Mouse (Mus musculus) heart, embryonic 14.5 days (tissue): ENCODE results near the gene Tbl1x. TPM values are rescaled to one million over a fixed set of nuclear protein-coding genes. Genes with fewer than 3 reads are reported as not detected.

Experiments
- ATAC-seq: fragments of 200-750 bp; cut with Nextera tagmentation; 2 replicates; pipeline ENCODE4 v1.8.0; 2017; ENCODE audit warnings: low read depth, moderate TSS enrichment; ENCODE audit not compliant: insufficient number of reproducible peaks, insufficient read depth, low FRiP score
- H3K27ac ChIP-seq, 2 experiments: fragments of 200-500 bp in 1 of 2; fragments of 300-500 bp in 1 of 2; sonication (generic) in 1 of 2; replicated peaks in 1 of 2; 2 replicates each; pipeline ENCODE4 v1.5.1; 2012 to 2014; ENCODE audit warnings: low read depth in 2 of 2, low read length in 2 of 2, control low read depth in 1 of 2, mild to moderate bottlenecking in 1 of 2, mixed read lengths in 1 of 2; ENCODE audit not compliant: control insufficient read depth in 1 of 2, insufficient read depth in 1 of 2
- H3K27me3 ChIP-seq: fragments of 300-500 bp; sonication (generic); 2 replicates; pipeline ENCODE4 v1.6.1; 2014; ENCODE audit warnings: mild to moderate bottlenecking, low read length, control low read depth; ENCODE audit not compliant: control insufficient read depth, insufficient read depth
- H3K36me3 ChIP-seq: fragments of 300-500 bp; sonication (generic); 2 replicates; pipeline ENCODE4 v1.6.1; 2014; ENCODE audit warnings: mild to moderate bottlenecking, control low read depth, low read length, mixed read lengths; ENCODE audit not compliant: control insufficient read depth, insufficient read depth
- H3K4me1 ChIP-seq, 2 experiments: fragments of 200-500 bp in 1 of 2; fragments of 300-500 bp in 1 of 2; sonication (generic) in 1 of 2; 2 replicates each; pipeline ENCODE4 v1.6.1; 2012 to 2014; ENCODE audit warnings: low read length in 2 of 2, control low read depth in 1 of 2, mixed read lengths in 1 of 2; ENCODE audit not compliant: control insufficient read depth in 2 of 2, insufficient read depth in 2 of 2
- H3K4me2 ChIP-seq: fragments of 300-500 bp; sonication (generic); 2 replicates; pipeline ENCODE4 v1.6.1; 2014; ENCODE audit warnings: mild to moderate bottlenecking, low read length
- H3K4me3 ChIP-seq, 2 experiments: fragments of 200-500 bp in 1 of 2; fragments of 300-500 bp in 1 of 2; sonication (generic) in 1 of 2; 2 replicates each; pipeline ENCODE4 v1.5.1; 2012 to 2014; ENCODE audit warnings: low read length in 2 of 2, mild to moderate bottlenecking in 2 of 2, control low read depth in 1 of 2, low read depth in 1 of 2, moderate library complexity in 1 of 2; ENCODE audit not compliant: control insufficient read depth in 1 of 2, insufficient read depth in 1 of 2
- H3K9ac ChIP-seq: fragments of 300-500 bp; sonication (generic); 2 replicates; pipeline ENCODE4 v1.6.1; 2014; ENCODE audit warnings: mild to moderate bottlenecking, low read length
- H3K9me3 ChIP-seq: fragments of 300-500 bp; sonication (generic); 2 replicates; pipeline ENCODE4 v1.6.1; 2016; ENCODE audit warnings: low read length, control low read depth; ENCODE audit not compliant: control insufficient read depth
- WGBS: fragments of 180-500 bp; shearing (Covaris S2); extraction: QIAGEN DNeasy Blood & Tissue Kit; methylation state at CpG from one replicate; pipeline ENCODE4 v1.1.7; 2014; 5-methylcytosine and 5-hydroxymethylcytosine counted together
- polyA plus RNA-seq: library from polyadenylated mRNA; unstranded; fragments of >200 nt; fragmentation: Nextera tagmentation; extraction: Ambion mirVana; gene quantifications from 2 replicates; pipeline ENCODE4 v1.2.1, GENCODE M21; 2014

The Tbl1x gene
- polyA plus RNA-seq = 62.7 and 64.4 TPM in 2 replicates

DNA sequence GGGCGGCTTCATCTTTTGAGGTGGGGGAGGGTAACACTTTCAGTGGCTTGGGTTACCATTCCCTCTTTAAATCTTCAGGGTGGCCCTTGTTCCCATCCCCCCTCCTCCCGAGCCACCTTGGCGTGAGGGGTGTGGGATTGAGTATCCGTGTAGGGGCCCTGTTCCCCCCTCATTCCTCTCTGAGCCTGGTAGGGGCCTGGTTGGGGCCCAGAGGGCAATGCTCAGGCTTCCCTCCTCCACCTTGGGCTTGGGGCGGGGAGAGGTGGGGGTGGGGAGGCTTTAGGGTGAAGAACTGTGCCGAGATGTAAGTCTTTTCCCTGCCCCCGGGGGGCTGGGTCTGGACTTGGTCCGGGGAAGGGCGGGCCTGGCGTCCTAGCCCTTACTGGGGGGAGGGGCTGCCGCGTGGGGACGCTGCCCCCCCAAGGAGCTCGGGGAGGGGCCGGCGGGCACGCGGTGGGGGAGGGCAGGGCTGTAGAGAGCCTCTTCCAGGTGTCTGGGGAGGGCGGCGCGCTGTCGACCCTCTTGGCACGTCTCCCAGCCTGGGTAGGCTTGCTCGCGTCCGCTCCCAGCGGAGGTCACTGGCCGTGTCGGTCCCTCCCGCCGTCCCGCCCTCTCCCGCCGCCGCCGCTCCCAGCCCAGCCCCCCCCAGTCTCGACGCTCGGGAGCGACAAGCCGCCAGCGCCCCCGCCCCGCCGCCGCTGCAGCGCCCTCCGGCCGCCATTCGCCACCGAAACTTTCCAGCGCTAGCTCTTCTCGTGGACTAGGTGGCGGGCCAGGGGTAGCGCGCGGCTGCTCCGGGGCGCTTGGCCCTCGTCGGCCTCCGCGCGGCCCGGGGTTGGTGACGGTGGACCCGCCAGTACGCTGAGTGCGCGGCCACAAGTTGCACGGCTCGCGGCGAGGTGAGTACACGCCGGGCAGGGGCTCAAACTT lies at the start of gene Tbl1x:
Tbl1x (plus strand) TSS at position 643 of the 930 bp plus-strand sequence.
- Histone ChIP-seq H3K27me3 (no peaks in the 10 kb centered on the region), H3K9me3 (0 out of 2 replicates have a peak, but pooled peaks cover 2% of the 10 kb centered on the region), H3K9ac (peak within 1 kb of the TSS; percentile 88), H3K4me1 (peaks cover 3 to 8% of the 10 kb centered on the region in 2 experiments; a peak in 3 of 4 replicates), H3K27ac (peak within 1 kb of the TSS; percentile 95 to 96), H3K36me3 (no peaks in the 10 kb centered on the region), H3K4me3 (peak within 1 kb of the TSS; percentile 68 to 93), H3K4me2 (peak within 1 kb of the TSS; percentile 66)
- peak; percentile 78 for ATAC-seq
- 12% methylated on average over 71 of the region's 76 CpGs for WGBS

DNA sequence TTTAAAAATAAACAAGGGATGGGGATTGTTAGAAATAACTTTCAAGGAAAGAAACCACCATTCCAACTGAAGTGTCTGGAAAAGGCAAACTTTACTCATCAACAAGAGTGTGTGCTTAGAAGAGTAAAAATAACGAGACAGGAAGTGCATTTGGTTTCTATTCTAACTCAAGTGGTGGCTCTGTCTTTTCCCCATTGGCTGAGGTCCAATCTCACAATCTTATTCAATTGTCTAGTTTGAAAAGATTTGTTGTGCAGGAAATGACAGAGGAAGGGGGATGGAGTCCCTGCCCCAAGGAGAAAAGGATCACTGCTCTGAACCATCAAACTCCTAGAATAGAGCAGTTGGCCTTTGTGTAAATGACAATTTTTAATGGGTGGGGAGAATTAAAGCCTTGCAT lies 41.6 kb upstream of the Tbl1x start:
- H3K9me3 ChIP-seq = no peaks in the 10 kb centered on the region
- 29% methylated on average over 1 of the region's 1 CpGs for WGBS
- ATAC-seq = no peak

DNA sequence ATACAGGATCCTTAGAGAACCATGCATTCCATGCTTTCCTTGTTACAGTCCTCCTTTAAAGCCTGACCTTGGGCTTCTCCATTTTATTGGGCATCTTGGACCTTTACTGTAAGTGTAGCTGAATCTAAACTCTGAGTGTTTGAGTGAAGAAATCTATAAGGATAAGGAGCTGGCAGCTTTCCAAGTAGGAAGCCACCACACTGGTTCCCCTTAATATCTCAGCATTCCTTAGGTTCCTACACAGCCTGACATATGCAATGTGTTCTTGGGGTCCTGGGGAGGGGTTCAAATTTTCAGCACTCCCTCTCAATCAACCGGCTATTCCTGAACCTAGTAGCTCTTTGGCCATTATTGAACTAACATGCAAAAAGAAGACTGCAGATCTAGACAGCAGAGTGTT lies 38.0 kb upstream of the Tbl1x start:
- Histone ChIP-seq H3K4me2 (no peak overlapping the region), H3K27me3 (no peaks in the 10 kb centered on the region), H3K4me1 (no peaks in the 10 kb centered on the region), H3K36me3 (no peaks in the 10 kb centered on the region), H3K9me3 (no peaks in the 10 kb centered on the region), H3K27ac (no peak overlapping the region), H3K4me3 (no peak overlapping the region), H3K9ac (no peak overlapping the region)
- WGBS = 57% methylated on average over 1 of the region's 1 CpGs
- ATAC-seq = no peak

More for the DNA sequence above, 41.6 kb upstream of the Tbl1x start:
- Histone ChIP-seq H3K4me2 (no peak overlapping the region), H3K4me3 (no peak overlapping the region), H3K9ac (no peak overlapping the region), H3K4me1 (no peaks in the 10 kb centered on the region), H3K36me3 (no peaks in the 10 kb centered on the region), H3K27me3 (no peaks in the 10 kb centered on the region), H3K27ac (no peak overlapping the region)

DNA sequence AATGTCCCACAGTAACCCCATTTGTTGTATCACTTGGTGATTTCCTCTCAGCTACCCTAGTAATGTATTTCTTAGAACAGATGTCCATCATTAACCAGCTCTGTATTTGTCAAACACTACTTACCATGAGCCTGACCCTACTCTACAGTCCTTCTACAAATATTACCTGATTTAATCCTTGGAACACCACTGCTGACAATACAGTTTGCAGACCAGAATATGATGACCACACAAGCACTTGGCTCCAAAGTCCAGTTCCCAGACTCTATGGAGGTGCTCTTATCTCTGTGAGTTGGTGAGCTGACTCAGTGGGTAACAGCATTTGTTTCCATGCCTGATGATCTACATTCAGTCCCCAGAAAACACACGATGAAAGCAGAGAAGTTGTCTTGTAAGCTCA lies 37.3 kb upstream of the Tbl1x start:
- no peak for ATAC-seq
- H3K9ac ChIP-seq = no peak overlapping the region
- no peaks in the 10 kb centered on the region for H3K27me3 ChIP-seq
- no peaks in the 10 kb centered on the region for H3K9me3 ChIP-seq
- H3K4me3 ChIP-seq = no peak overlapping the region
- no peak overlapping the region for H3K4me2 ChIP-seq
- no peak overlapping the region for H3K27ac ChIP-seq
- H3K36me3 ChIP-seq = no peaks in the 10 kb centered on the region
- 50% methylated on average over 1 of the region's 1 CpGs for WGBS
- no peaks in the 10 kb centered on the region for H3K4me1 ChIP-seq

DNA sequence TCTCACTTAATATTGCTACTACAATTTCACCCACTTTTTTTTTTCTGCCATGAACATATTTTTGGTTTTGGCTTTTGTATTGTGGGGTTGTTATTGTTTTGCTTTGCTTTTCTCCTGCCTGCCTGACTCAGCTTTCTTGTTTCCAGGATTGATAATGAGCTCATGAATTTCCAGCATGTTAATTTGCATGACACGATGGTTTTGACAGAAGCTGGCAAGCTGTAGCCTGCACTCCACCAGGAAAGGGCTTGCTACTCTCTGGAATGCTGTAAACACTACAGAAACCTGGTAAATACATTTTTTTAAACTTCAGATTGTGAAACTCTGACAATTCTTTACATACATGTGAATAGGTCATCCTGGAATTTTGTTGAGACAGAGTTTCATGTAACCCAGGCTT lies 36.3 kb upstream of the Tbl1x start:
- Histone ChIP-seq H3K27ac (no peak overlapping the region), H3K4me1 (no peaks in the 10 kb centered on the region), H3K4me2 (no peak overlapping the region), H3K27me3 (no peaks in the 10 kb centered on the region), H3K9me3 (no peaks in the 10 kb centered on the region), H3K9ac (no peak overlapping the region), H3K36me3 (no peaks in the 10 kb centered on the region), H3K4me3 (no peak overlapping the region)
- ATAC-seq = no peak
- 24% methylated on average over 1 of the region's 1 CpGs for WGBS

DNA sequence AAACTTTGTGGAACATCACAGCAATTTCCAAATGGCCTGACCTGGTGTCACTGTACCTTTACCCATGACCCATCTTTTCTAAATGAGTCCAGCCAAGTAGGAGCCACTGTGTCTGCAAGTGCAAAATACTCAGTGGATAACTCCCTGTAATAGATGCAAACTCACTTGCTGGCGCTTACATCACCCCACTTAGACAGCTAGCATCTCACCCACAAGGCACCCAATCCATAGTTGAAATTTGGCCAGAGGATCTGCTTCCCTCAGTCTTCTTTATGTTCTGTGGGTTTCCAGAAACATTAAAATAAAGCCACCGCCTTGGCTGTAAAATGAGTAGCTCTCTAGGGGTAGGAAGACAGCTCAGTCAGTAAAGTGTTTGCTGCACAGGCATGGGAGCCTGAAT lies 33.3 kb upstream of the Tbl1x start:
- Histone ChIP-seq H3K4me3 (no peak overlapping the region), H3K4me1 (no peaks in the 10 kb centered on the region), H3K4me2 (no peak overlapping the region), H3K9me3 (no peaks in the 10 kb centered on the region), H3K9ac (no peak overlapping the region), H3K27ac (no peak overlapping the region), H3K36me3 (no peaks in the 10 kb centered on the region), H3K27me3 (no peaks in the 10 kb centered on the region)
- 70% methylated on average over 2 of the region's 2 CpGs for WGBS
- no peak for ATAC-seq

DNA sequence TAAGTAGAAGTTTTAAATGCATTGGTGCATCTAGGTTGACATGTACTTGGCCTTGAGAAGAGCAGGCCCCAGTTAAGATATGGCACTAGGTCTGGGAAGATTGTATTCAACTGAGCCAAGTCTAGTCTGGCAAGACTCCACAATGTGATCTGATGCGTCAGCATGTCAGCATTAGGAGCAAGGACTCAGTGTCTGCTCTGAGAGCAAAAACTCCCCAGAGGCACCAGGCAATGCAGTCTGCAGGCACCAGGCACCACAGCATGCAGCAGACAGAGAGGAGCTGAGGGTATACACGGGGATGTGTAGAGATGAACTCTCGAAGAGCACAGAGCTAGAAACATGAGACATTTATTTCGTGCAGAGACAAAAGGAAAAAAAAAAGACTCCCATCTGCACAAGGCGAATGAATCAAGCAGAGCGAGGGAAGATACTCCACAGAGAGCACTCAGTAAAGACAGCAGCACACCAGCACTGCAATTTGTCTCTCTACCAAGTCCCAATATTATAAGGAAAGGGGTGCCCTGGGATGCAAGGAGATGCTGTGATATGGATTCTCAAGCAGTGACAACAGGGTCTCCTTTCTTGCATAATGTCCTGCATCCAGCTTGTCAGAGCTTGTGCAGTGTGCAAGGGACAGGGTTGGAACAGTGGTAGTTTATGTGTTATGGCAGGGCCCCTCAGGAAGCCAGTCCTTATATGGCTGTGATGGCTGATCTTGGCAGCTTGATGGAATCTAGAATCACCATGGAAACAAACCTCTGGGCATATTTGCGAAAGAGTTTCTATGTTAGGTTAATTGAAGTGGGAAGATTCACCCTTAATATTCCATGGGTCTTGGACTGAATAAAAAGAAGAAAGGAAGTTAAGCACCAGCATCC lies 22.7 kb upstream of the Tbl1x start:
- no peak overlapping the region for H3K4me3 ChIP-seq
- H3K9me3 ChIP-seq = no peaks in the 10 kb centered on the region
- H3K4me1 ChIP-seq = peaks cover 0 to 8% of the 10 kb centered on the region in 2 experiments; a peak in 2 of 4 replicates
- 62% methylated on average over 7 of the region's 7 CpGs for WGBS
- no peak for ATAC-seq
- no peak overlapping the region for H3K4me2 ChIP-seq
- no peaks in the 10 kb centered on the region for H3K36me3 ChIP-seq
- no peaks in the 10 kb centered on the region for H3K27me3 ChIP-seq
- H3K9ac ChIP-seq = no peak overlapping the region
- H3K27ac ChIP-seq = no peak overlapping the region
